Mouse (Mus musculus) limb, embryonic 13.5 days (tissue): ENCODE data around the gene Trip4. TPM values are rescaled to one million over a fixed set of nuclear protein-coding genes. Genes with fewer than 3 reads are reported as not detected.

Experiments
- ATAC-seq: fragments of 200-750 bp; cut with Nextera tagmentation; 2 replicates; pipeline ENCODE4 v1.8.0; 2017; ENCODE audit warnings: low read depth, moderate number of reproducible peaks, moderate TSS enrichment; ENCODE audit not compliant: low FRiP score
- H3K27ac ChIP-seq: fragments of 300-500 bp; sonication (generic); 2 replicates; pipeline ENCODE4 v1.5.1; 2015; ENCODE audit warnings: inconsistent platforms, mild to moderate bottlenecking, moderate library complexity
- H3K27me3 ChIP-seq: fragments of 300-500 bp; sonication (generic); 2 replicates; pipeline ENCODE4 v1.6.1; 2015; ENCODE audit warnings: mild to moderate bottlenecking, inconsistent platforms
- H3K36me3 ChIP-seq: fragments of 300-500 bp; sonication (generic); 2 replicates; pipeline ENCODE4 v1.6.1; 2015; ENCODE audit warnings: inconsistent platforms, mild to moderate bottlenecking, moderate library complexity
- H3K4me1 ChIP-seq: fragments of 300-500 bp; sonication (generic); 2 replicates; pipeline ENCODE4 v1.6.1; 2015; ENCODE audit warnings: inconsistent platforms
- H3K4me2 ChIP-seq: fragments of 300-500 bp; sonication (generic); replicated peaks from 2 replicates; pipeline ENCODE4 v1.6.1; 2015; ENCODE audit warnings: inconsistent platforms, mild to moderate bottlenecking, moderate library complexity
- H3K4me3 ChIP-seq: fragments of 300-500 bp; sonication (generic); 2 replicates; pipeline ENCODE4 v1.5.1; 2015; ENCODE audit warnings: moderate library complexity, mild to moderate bottlenecking, inconsistent platforms
- H3K9ac ChIP-seq: fragments of 300-500 bp; sonication (generic); 2 replicates; pipeline ENCODE4 v1.6.1; 2015; ENCODE audit warnings: mild to moderate bottlenecking, inconsistent platforms
- H3K9me3 ChIP-seq: fragments of 300-500 bp; sonication (generic); 2 replicates; pipeline ENCODE4 v1.6.1; 2016; ENCODE audit warnings: inconsistent platforms
- WGBS: fragments of 180-500 bp; shearing (Covaris S2); methylation state at CpG from one replicate; pipeline ENCODE4 v1.1.7; 2015; 5-methylcytosine and 5-hydroxymethylcytosine counted together
- polyA plus RNA-seq: library from polyadenylated mRNA; unstranded; fragments of >200 nt; fragmentation: Nextera tagmentation; extraction: Ambion mirVana; gene quantifications from 2 replicates; pipeline ENCODE4 v1.2.1, GENCODE M21; 2015

Trip4 gene
- polyA plus RNA-seq = 39.8 and 41.1 TPM in 2 replicates

GRCm38 (mm10) chr9:65908394-65909300 is at the start of gene Trip4, which contains the start of gene Csnk1g1:
Trip4 (minus strand) TSS chr9:65908794.
Csnk1g1 (plus strand) TSS chr9:65908924.
- ATAC-seq = peak; percentile 99
- Histone ChIP-seq H3K27ac (peak within 1 kb of the TSS; percentile 93), H3K4me1 (peaks cover 15% of the 10 kb centered on the region), H3K9me3 (no peaks in the 10 kb centered on the region), H3K4me2 (peak within 1 kb of the TSS; percentile 85), H3K36me3 (peaks cover 14% of the 10 kb centered on the region), H3K4me3 (peak within 1 kb of the TSS; percentile 80), H3K27me3 (no peaks in the 10 kb centered on the region), H3K9ac (peak within 1 kb of the TSS; percentile 79)
- under 1% methylated on average over 32 of the region's 38 CpGs for WGBS

GRCm38 (mm10) chr9:65951082-65951587 is 42.5 kb upstream of the Trip4 start:
- 88% methylated on average over 3 of the region's 3 CpGs for WGBS

GRCm38 (mm10) chr9:65937566-65937965 is 29.0 kb upstream of the Trip4 start:
- Histone ChIP-seq H3K9ac (no peak overlapping the region), H3K36me3 (no peaks in the 10 kb centered on the region)
- ATAC-seq = no peak

More at GRCm38 (mm10) chr9:65951082-65951587, 42.5 kb upstream of the Trip4 start:
- Histone ChIP-seq H3K4me2 (no peak overlapping the region), H3K9ac (no peak overlapping the region), H3K9me3 (no peaks in the 10 kb centered on the region), H3K36me3 (peaks cover 16% of the 10 kb centered on the region; the same call in 1 of the 2 replicates), H3K27me3 (no peaks in the 10 kb centered on the region), H3K27ac (no peak overlapping the region), H3K4me1 (no peaks in the 10 kb centered on the region), H3K4me3 (no peak overlapping the region)
- ATAC-seq = no peak

GRCm38 (mm10) chr9:65929826-65930225 is 21.2 kb upstream of the Trip4 start:
- Histone ChIP-seq H3K9me3 (no peaks in the 10 kb centered on the region), H3K27ac (no peak overlapping the region), H3K4me1 (peaks cover 4% of the 10 kb centered on the region; the same call in 1 of the 2 replicates), H3K4me2 (no peak overlapping the region), H3K9ac (no peak overlapping the region), H3K36me3 (no peaks in the 10 kb centered on the region), H3K4me3 (no peak overlapping the region), H3K27me3 (no peaks in the 10 kb centered on the region)
- ATAC-seq = no peak

More at GRCm38 (mm10) chr9:65937566-65937965, 29.0 kb upstream of the Trip4 start:
- Histone ChIP-seq H3K4me3 (no peak overlapping the region), H3K9me3 (no peaks in the 10 kb centered on the region), H3K4me1 (no peaks in the 10 kb centered on the region), H3K4me2 (no peak overlapping the region), H3K27ac (no peak overlapping the region), H3K27me3 (no peaks in the 10 kb centered on the region)
- WGBS = 90% methylated on average over 2 of the region's 2 CpGs

GRCm38 (mm10) chr9:65928456-65928855 is 19.9 kb upstream of the Trip4 start:
- Histone ChIP-seq H3K4me1 (peaks cover 8% of the 10 kb centered on the region), H3K27me3 (no peaks in the 10 kb centered on the region), H3K36me3 (no peaks in the 10 kb centered on the region), H3K4me2 (no peak overlapping the region), H3K4me3 (no peak overlapping the region), H3K27ac (no peak overlapping the region), H3K9ac (no peak overlapping the region), H3K9me3 (no peaks in the 10 kb centered on the region)
- no peak for ATAC-seq

- H3K4me1 ChIP-seq = no peaks in the 10 kb centered on the region
- H3K4me2 ChIP-seq = no peak overlapping the region
- no peak overlapping the region for H3K4me3 ChIP-seq
- no peak overlapping the region for H3K27ac ChIP-seq
- H3K27me3 ChIP-seq = no peaks in the 10 kb centered on the region
- 90% methylated on average over 1 of the region's 1 CpGs for WGBS
- H3K36me3 ChIP-seq = no peaks in the 10 kb centered on the region
- ATAC-seq = no peak
- no peaks in the 10 kb centered on the region for H3K9me3 ChIP-seq
- H3K9ac ChIP-seq = no peak overlapping the region
These were observed 8.4 kb upstream of the Trip4 start for GRCm38 (mm10) chr9:65917015-65917414.

- Histone ChIP-seq H3K9me3 (no peaks in the 10 kb centered on the region), H3K4me3 (no peak overlapping the region), H3K27me3 (no peaks in the 10 kb centered on the region), H3K9ac (no peak overlapping the region), H3K4me2 (no peak overlapping the region), H3K27ac (no peak overlapping the region), H3K4me1 (peaks cover 8% of the 10 kb centered on the region; the same call in 1 of the 2 replicates), H3K36me3 (no peaks in the 10 kb centered on the region)
- ATAC-seq = no peak
- WGBS = 75% methylated on average over 2 of the region's 2 CpGs
These were observed 5.4 kb upstream of the Trip4 start for GRCm38 (mm10) chr9:65913976-65914375.

GRCm38 (mm10) chr9:65909837-65910236 is 1.2 kb upstream of the Trip4 start:
- Histone ChIP-seq H3K4me3 (peak overlapping the region; percentile 80), H3K27me3 (no peaks in the 10 kb centered on the region), H3K36me3 (peaks cover 6% of the 10 kb centered on the region; the same call in 1 of the 2 replicates), H3K9me3 (no peaks in the 10 kb centered on the region), H3K9ac (peak overlapping the region; percentile 79), H3K4me1 (peaks cover 15% of the 10 kb centered on the region), H3K27ac (peak overlapping the region; percentile 93; the same call in 1 of the 2 replicates), H3K4me2 (peak overlapping the region; percentile 85)
- no peak for ATAC-seq
- WGBS = 7% methylated on average over 4 of the region's 4 CpGs

GRCm38 (mm10) chr9:65909301-65909801 is 757 bp upstream of the Trip4 start:
- Histone ChIP-seq H3K27me3 (no peaks in the 10 kb centered on the region), H3K9ac (peak overlapping the region; percentile 79), H3K9me3 (no peaks in the 10 kb centered on the region), H3K4me2 (peak overlapping the region; percentile 85), H3K27ac (peak overlapping the region; percentile 93), H3K36me3 (peaks cover 9% of the 10 kb centered on the region), H3K4me1 (peaks cover 15% of the 10 kb centered on the region), H3K4me3 (peak overlapping the region; percentile 80)
- peak; percentile 13 for ATAC-seq
- WGBS = 0% methylated on average over 26 of the region's 34 CpGs

- Histone ChIP-seq H3K36me3 (peaks cover 41% of the 10 kb centered on the region), H3K27me3 (no peaks in the 10 kb centered on the region), H3K9me3 (no peaks in the 10 kb centered on the region), H3K9ac (no peak overlapping the region), H3K4me2 (no peak overlapping the region), H3K4me1 (peaks cover 7% of the 10 kb centered on the region), H3K27ac (no peak overlapping the region), H3K4me3 (no peak overlapping the region)
- ATAC-seq = no peak
These were observed 5.2 kb downstream of the Trip4 start for GRCm38 (mm10) chr9:65903419-65903818.

GRCm38 (mm10) chr9:65902879-65903278 is 5.7 kb downstream of the Trip4 start:
- Histone ChIP-seq H3K27me3 (no peaks in the 10 kb centered on the region), H3K9ac (no peak overlapping the region), H3K4me3 (no peak overlapping the region), H3K36me3 (peaks cover 43% of the 10 kb centered on the region), H3K27ac (no peak overlapping the region), H3K4me1 (peaks cover 5% of the 10 kb centered on the region), H3K9me3 (no peaks in the 10 kb centered on the region), H3K4me2 (no peak overlapping the region)
- no peak for ATAC-seq
- 90% methylated on average over 3 of the region's 3 CpGs for WGBS

- 91% methylated on average over 2 of the region's 2 CpGs for WGBS
- Histone ChIP-seq H3K9ac (no peak overlapping the region), H3K4me3 (no peak overlapping the region), H3K27ac (no peak overlapping the region), H3K9me3 (no peaks in the 10 kb centered on the region), H3K36me3 (peaks cover 65% of the 10 kb centered on the region), H3K27me3 (no peaks in the 10 kb centered on the region), H3K4me1 (peaks cover 6% of the 10 kb centered on the region), H3K4me2 (no peak overlapping the region)
- ATAC-seq = no peak
These were observed 11.6 kb downstream of the Trip4 start for GRCm38 (mm10) chr9:65896977-65897376.
